Mouse (Mus musculus) spleen, adult 2 months (tissue): ENCODE data around the gene Tbx15. TPM values are rescaled to one million over a fixed set of nuclear protein-coding genes. Genes with fewer than 3 reads are reported as not detected.

Experiments
- DNase-seq, 2 experiments: peaks; one replicate each; pipeline versions ENCODE4 v3.0.0 to v3.0.0-alpha.2; 2012 to 2021; ENCODE audit warnings: low spot score in 2 of 2, low read depth in 1 of 2
- H3K27ac ChIP-seq: fragments of 200-500 bp; 2 replicates; pipeline ENCODE4 v1.5.1; 2012; ENCODE audit warnings: low read length, inconsistent platforms; ENCODE audit not compliant: insufficient read depth
- H3K27me3 ChIP-seq: fragments of 200-500 bp; 2 replicates; pipeline ENCODE4 v1.6.1; 2012; ENCODE audit warnings: mild to moderate bottlenecking, moderate library complexity, low read length, inconsistent platforms; ENCODE audit not compliant: control insufficient read depth, insufficient read depth
- H3K36me3 ChIP-seq: fragments of 200-500 bp; 2 replicates; pipeline ENCODE4 v1.6.1; 2012; ENCODE audit warnings: mild to moderate bottlenecking, low read length, inconsistent platforms; ENCODE audit not compliant: control insufficient read depth, insufficient read depth
- H3K4me1 ChIP-seq: fragments of 200-500 bp; 2 replicates; pipeline ENCODE4 v1.6.1; 2011; ENCODE audit warnings: inconsistent platforms; ENCODE audit not compliant: control insufficient read depth, insufficient read depth, insufficient read length
- H3K4me3 ChIP-seq: fragments of 200-500 bp; 2 replicates; pipeline ENCODE4 v1.5.1; 2011; ENCODE audit warnings: mild to moderate bottlenecking, inconsistent platforms; ENCODE audit not compliant: insufficient read depth, insufficient read length; ENCODE audit errors: extremely low read depth
- CTCF ChIP-seq: fragments of 200-500 bp; IDR thresholded peaks from 2 replicates; pipeline ENCODE4 v1.5.1; 2011; ENCODE audit warnings: mild to moderate bottlenecking, inconsistent platforms; ENCODE audit not compliant: insufficient read depth, insufficient read length, insufficient replicate concordance; ENCODE audit errors: extremely low read depth
- POLR2A ChIP-seq: fragments of 200-500 bp; IDR thresholded peaks from 2 replicates; pipeline ENCODE4 v1.6.1; 2011; ENCODE audit warnings: low read depth, low read length, inconsistent platforms
- WGBS: fragments of 180-500 bp; shearing (Covaris S2); methylation state at CpG from one replicate; pipeline ENCODE4 v1.1.7; 2018; 5-methylcytosine and 5-hydroxymethylcytosine counted together
- polyA plus RNA-seq: library from polyadenylated mRNA; depleted of rRNA; stranded (reverse); fragments of >200 nt; gene quantifications from 2 replicates; pipeline ENCODE4 v1.2.3, GENCODE M21; 2012

Gene Tbx15
- polyA plus RNA-seq, 1 experiment, result not detected

- WGBS, result 4% methylated on average over 25 of the region's 25 CpGs
- Histone ChIP-seq H3K27ac (no peak overlapping the region), H3K36me3 (no peaks in the 10 kb centered on the region), H3K27me3 (peaks cover 25% of the 10 kb centered on the region), H3K4me1 (peaks cover 6% of the 10 kb centered on the region), H3K4me3 (no peak overlapping the region)
- DNase-seq, result no peak
- TF ChIP-seq POLR2A (no peak), CTCF (no peak)
Observed at GRCm38 (mm10) chr3:99248831-99249550, 8.8 kb downstream of the Tbx15 start.

- TF ChIP-seq CTCF (no peak), POLR2A (no peak)
- H3K27ac ChIP-seq, result no peak overlapping the region
- peaks cover 27% of the 10 kb centered on the region for H3K27me3 ChIP-seq
- H3K4me3 ChIP-seq, result no peak overlapping the region
- no peaks in the 10 kb centered on the region for H3K36me3 ChIP-seq
- no peak for DNase-seq
- 8% methylated on average over 11 of the region's 11 CpGs for WGBS
- peaks cover 6% of the 10 kb centered on the region for H3K4me1 ChIP-seq
Observed at GRCm38 (mm10) chr3:99249551-99249870, 9.3 kb downstream of the Tbx15 start.

GRCm38 (mm10) chr3:99249906-99250305, 9.7 kb downstream of the Tbx15 start:
- Histone ChIP-seq H3K4me3 (no peak overlapping the region), H3K27ac (no peak overlapping the region), H3K27me3 (peaks cover 30% of the 10 kb centered on the region), H3K36me3 (no peaks in the 10 kb centered on the region), H3K4me1 (peaks cover 6% of the 10 kb centered on the region)
- no peak for DNase-seq
- no peak for TF ChIP-seq CTCF
- TF ChIP-seq POLR2A, result no peak
- 2% methylated on average over 6 of the region's 6 CpGs for WGBS

GRCm38 (mm10) chr3:99251271-99252165, 11.3 kb downstream of the Tbx15 start:
- Histone ChIP-seq H3K4me1 (peaks cover 6% of the 10 kb centered on the region), H3K27ac (no peak overlapping the region), H3K36me3 (no peaks in the 10 kb centered on the region), H3K27me3 (peaks cover 36% of the 10 kb centered on the region), H3K4me3 (no peak overlapping the region)
- DNase-seq, result no peak
- TF ChIP-seq CTCF (no peak), POLR2A (no peak)
- 27% methylated on average over 6 of the region's 6 CpGs for WGBS

- no peak for TF ChIP-seq CTCF
- no peak for TF ChIP-seq POLR2A
- no peaks in the 10 kb centered on the region for H3K36me3 ChIP-seq
- WGBS, result 8% methylated on average over 16 of the region's 16 CpGs
- H3K27ac ChIP-seq, result no peak overlapping the region
- no peak for DNase-seq
- H3K27me3 ChIP-seq, result peaks cover 40% of the 10 kb centered on the region
- H3K4me3 ChIP-seq, result no peak overlapping the region
- peaks cover 6% of the 10 kb centered on the region for H3K4me1 ChIP-seq
Observed at GRCm38 (mm10) chr3:99252461-99253091, 12.4 kb downstream of the Tbx15 start.

- H3K4me1 ChIP-seq, result peaks cover 6% of the 10 kb centered on the region
- no peak overlapping the region for H3K27ac ChIP-seq
- H3K36me3 ChIP-seq, result no peaks in the 10 kb centered on the region
- no peak for DNase-seq
- H3K27me3 ChIP-seq, result peaks cover 37% of the 10 kb centered on the region
- no peak for TF ChIP-seq POLR2A
- 5% methylated on average over 12 of the region's 12 CpGs for WGBS
- H3K4me3 ChIP-seq, result no peak overlapping the region
Observed at GRCm38 (mm10) chr3:99253092-99253488, 12.9 kb downstream of the Tbx15 start.
